In the genomic region with DNA sequence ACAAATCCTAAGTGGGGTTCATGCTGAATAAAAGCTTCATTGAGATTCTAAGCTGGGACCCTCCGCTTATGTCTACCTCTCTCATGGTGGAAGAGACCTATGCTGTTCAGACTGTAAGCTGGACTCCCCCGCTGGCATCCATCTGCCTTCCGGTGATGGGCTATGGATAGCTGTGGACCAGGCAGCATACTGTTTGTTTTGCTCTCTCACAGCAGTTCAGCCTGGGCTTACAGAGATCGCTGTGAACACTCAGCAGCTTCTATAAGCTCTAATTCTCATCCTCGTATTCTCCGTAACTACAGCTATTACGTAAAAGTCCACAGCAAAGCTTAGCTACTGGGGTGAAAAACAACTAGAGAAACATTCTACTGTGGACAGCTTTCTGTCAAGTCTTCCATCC, we compare ENCODE assay signal across 18 mouse cellular contexts.
DNase-seq lines count a peak whose midpoint lies in the region; ATAC-seq lines count a peak whose summit lies in the region.
"Had no signal": no experiment of that assay in that cellular context is flagged by ENCODE, and none has a peak within 500 bp of the region (broad histone marks: within the 10 kb centered on the region; RNA-seq: fewer than 3 reads in every experiment).

No protein-coding gene starts in this region.

- H3K36me3 ChIP-seq in hindbrain, embryonic 16.5 days (ENCODE audit: control insufficient read depth, insufficient read depth, low read length), result no peaks in the 10 kb centered on the region
- H3K36me3 ChIP-seq in hindbrain, embryonic 14.5 days (replicated peaks; ENCODE audit: control insufficient read depth, insufficient read depth), result no peaks in the 10 kb centered on the region
- H3K36me3 ChIP-seq in embryonic facial prominence, embryonic 14.5 days (ENCODE audit: control insufficient read depth, insufficient read depth, low read length), result no peaks in the 10 kb centered on the region
- H3K36me3 ChIP-seq: G1E; liver, embryonic 13.5 days had no signal

- peak; percentile 76; the same call in 1 of the 2 replicates for ATAC-seq in hindbrain, embryonic 16.5 days
- no peak for ATAC-seq in hindbrain, embryonic 14.5 days (ENCODE audit: low FRiP score)
- peak; percentile 85 for ATAC-seq in cerebellum, adult (ENCODE audit: insufficient number of reproducible peaks, low FRiP score, low TSS enrichment)
- 0 out of 2 replicates have a peak, but pooled peaks have one; percentile 35 for ATAC-seq in embryonic facial prominence, embryonic 14.5 days (ENCODE audit: low read depth)
- ATAC-seq: inflammation-experienced regulatory T-cells, adult 6 months; lung, postnatal 0 days had no signal

- H3K9me3 ChIP-seq in hindbrain, embryonic 16.5 days (ENCODE audit: control insufficient read depth, low read length), result no peaks in the 10 kb centered on the region
- no peaks in the 10 kb centered on the region for H3K9me3 ChIP-seq in hindbrain, embryonic 14.5 days (ENCODE audit: control insufficient read depth, low read length)
- H3K9me3 ChIP-seq in embryonic facial prominence, embryonic 14.5 days (ENCODE audit: control insufficient read depth, low read length), result no peaks in the 10 kb centered on the region
- H3K9me3 ChIP-seq: G1E; liver, embryonic 13.5 days had no signal

- no peak overlapping the region for H3K27ac ChIP-seq in hindbrain, embryonic 16.5 days (ENCODE audit: low read depth, low read length)
- no peak overlapping the region for H3K27ac ChIP-seq in hindbrain, embryonic 14.5 days
- peak overlapping the region; percentile 71 for H3K27ac ChIP-seq in embryonic facial prominence, embryonic 14.5 days (replicated peaks; ENCODE audit: low read depth, low read length)
- H3K27ac ChIP-seq: liver, embryonic 13.5 days had no signal

- H3K4me3 ChIP-seq in hindbrain, embryonic 16.5 days (ENCODE audit: low read length), result no peak overlapping the region
- no peak overlapping the region for H3K4me3 ChIP-seq in hindbrain, embryonic 14.5 days (replicated peaks; ENCODE audit: low read length)
- no peak overlapping the region for H3K4me3 ChIP-seq in embryonic facial prominence, embryonic 14.5 days (ENCODE audit: low read depth, low read length)
- H3K4me3 ChIP-seq: liver, embryonic 13.5 days had no signal

- 82% methylated on average over 7 of the region's 7 CpGs for WGBS in hindbrain, embryonic 16.5 days
- 90% methylated on average over 7 of the region's 7 CpGs for WGBS in hindbrain, embryonic 14.5 days
- 84% methylated on average over 7 of the region's 7 CpGs for WGBS in embryonic facial prominence, embryonic 14.5 days

- no peak overlapping the region for H3K4me2 ChIP-seq in hindbrain, embryonic 16.5 days (ENCODE audit: low read length)
- no peak overlapping the region for H3K4me2 ChIP-seq in hindbrain, embryonic 14.5 days (replicated peaks)
- H3K4me2 ChIP-seq in embryonic facial prominence, embryonic 14.5 days (ENCODE audit: low read depth, low read length), result no peak overlapping the region
- H3K4me2 ChIP-seq: liver, embryonic 13.5 days had no signal

- DNase-seq in hindbrain, embryonic 14.5 days (ENCODE audit: low spot score), result no peak
- peak; percentile 66 to 70 for DNase-seq in cerebellum, adult 18-20 months
- no peak for DNase-seq in embryonic facial prominence, embryonic 14.5 days (ENCODE audit: low spot score)
- DNase-seq in ovary, postnatal 10 days (ENCODE audit: low spot score), result no peak
- DNase-seq in liver, result no peak
- DNase-seq in MN1 (ENCODE audit: low spot score), result no peak
- DNase-seq: adrenal gland, postnatal 10 days; embryo, embryonic 11 days; gastrocnemius, postnatal 14 days; heart, postnatal 36 days; liver, embryonic 13.5 days; right cerebral cortex, postnatal 4 days; thymus, postnatal 36 days had no signal

- no peaks in the 10 kb centered on the region for H3K27me3 ChIP-seq in hindbrain, embryonic 16.5 days (replicated peaks; ENCODE audit: control insufficient read depth, insufficient read depth, low read length)
- no peaks in the 10 kb centered on the region for H3K27me3 ChIP-seq in hindbrain, embryonic 14.5 days (ENCODE audit: control insufficient read depth, insufficient read depth, low read length)
- H3K27me3 ChIP-seq in embryonic facial prominence, embryonic 14.5 days (replicated peaks; ENCODE audit: control insufficient read depth, insufficient read depth, low read length), result no peaks in the 10 kb centered on the region
- H3K27me3 ChIP-seq: liver, embryonic 13.5 days had no signal

- no peaks in the 10 kb centered on the region for H3K4me1 ChIP-seq in hindbrain, embryonic 16.5 days (ENCODE audit: control insufficient read depth, insufficient read depth, low read depth, low read length)
- no peaks in the 10 kb centered on the region for H3K4me1 ChIP-seq in hindbrain, embryonic 14.5 days (replicated peaks; ENCODE audit: control insufficient read depth, insufficient read depth, low read length)
- H3K4me1 ChIP-seq in embryonic facial prominence, embryonic 14.5 days (ENCODE audit: control insufficient read depth, insufficient read depth, low read length), result peaks cover 7% of the 10 kb centered on the region; the same call in 1 of the 2 replicates
- H3K4me1 ChIP-seq: liver, embryonic 13.5 days had no signal

- no peak overlapping the region for H3K9ac ChIP-seq in hindbrain, embryonic 16.5 days (ENCODE audit: low read depth, low read length)
- H3K9ac ChIP-seq in hindbrain, embryonic 14.5 days, result no peak overlapping the region
- H3K9ac ChIP-seq in embryonic facial prominence, embryonic 14.5 days (ENCODE audit: low read depth, low read length), result no peak overlapping the region
- H3K9ac ChIP-seq: liver, embryonic 13.5 days had no signal

Comparison
In these comparisons a context has a peak if more than half of its experiments do, and no peak if none do; other contexts are left out.
1. DNase-seq: peak in cerebellum, adult 18-20 months (2 of 2); none in hindbrain, embryonic 14.5 days (single experiment), embryonic facial prominence, embryonic 14.5 days (single experiment), ovary, postnatal 10 days (single experiment), liver (single experiment) and MN1 (single experiment).